Mouse (Mus musculus): Measurements from ENCODE around the gene Pck1.

DNA sequence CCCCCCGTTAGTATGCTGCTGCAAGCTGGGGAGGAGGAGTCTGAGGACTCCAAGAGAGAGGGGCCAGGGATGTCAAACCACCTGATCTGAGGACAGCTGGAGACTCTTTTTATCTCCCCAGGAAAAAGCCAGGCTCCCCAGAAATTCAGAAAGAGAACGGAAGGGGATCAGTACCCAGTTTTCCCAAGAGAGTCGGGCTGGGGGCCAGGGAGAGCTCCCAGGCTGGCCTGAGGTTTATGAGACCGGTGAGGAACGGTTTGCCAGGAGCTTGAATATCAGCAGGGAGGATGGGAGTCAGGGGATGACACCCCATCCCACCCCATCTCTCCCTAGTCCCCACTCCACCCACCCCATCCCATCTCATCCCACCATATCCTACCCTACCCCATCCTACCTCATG is 28.6 kb downstream of the Pck1 start:
- TF ChIP-seq POLR2A (IDR thresholded peaks at IDR 0.05; ENCODE audit: low read depth, low read length) (no peak), CTCF (IDR thresholded peaks at IDR 0.05; ENCODE audit: extremely low read depth, insufficient read depth, insufficient read length, insufficient replicate concordance) (no peak)
